Mouse (Mus musculus) adipocyte (in vitro differentiated cells): ENCODE results near the gene Fbxo42.
A peak's percentile ranks its signal among the peaks of the same experiment; 100 is the strongest.

ENCODE experiments used
- DNase-seq: peaks from one replicate; pipeline ENCODE4 v3.0.0-alpha.2; 2016; ENCODE audit warnings: low spot score

Fbxo42 gene

GRCm38 (mm10) chr4:141147112-141148008 is at the start of gene Fbxo42:
Gene Fbxo42 (plus strand): TSS chr4:141147913.
- DNase-seq: peak; percentile 91

DNA sequence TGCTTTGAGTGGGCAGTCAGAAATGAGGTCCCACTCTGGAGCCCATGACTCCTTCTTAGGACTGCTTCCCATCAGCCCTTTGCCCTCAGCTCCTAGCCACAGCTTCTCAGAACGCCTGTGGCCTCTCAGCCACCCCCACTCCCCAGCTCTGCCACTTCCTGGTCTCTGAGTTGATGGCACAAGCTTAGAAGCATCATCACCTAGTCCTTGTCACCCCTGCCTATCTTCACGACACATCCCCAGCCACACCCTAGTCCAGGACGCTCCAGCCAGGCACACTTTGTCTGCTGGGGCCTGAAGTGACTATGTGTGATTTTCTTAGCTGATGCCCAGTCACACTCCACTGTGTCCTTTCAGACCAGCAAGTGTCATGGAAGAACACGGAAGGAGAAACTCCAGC is 48.8 kb upstream of the Fbxo42 start:
- DNase-seq: no peak

DNA sequence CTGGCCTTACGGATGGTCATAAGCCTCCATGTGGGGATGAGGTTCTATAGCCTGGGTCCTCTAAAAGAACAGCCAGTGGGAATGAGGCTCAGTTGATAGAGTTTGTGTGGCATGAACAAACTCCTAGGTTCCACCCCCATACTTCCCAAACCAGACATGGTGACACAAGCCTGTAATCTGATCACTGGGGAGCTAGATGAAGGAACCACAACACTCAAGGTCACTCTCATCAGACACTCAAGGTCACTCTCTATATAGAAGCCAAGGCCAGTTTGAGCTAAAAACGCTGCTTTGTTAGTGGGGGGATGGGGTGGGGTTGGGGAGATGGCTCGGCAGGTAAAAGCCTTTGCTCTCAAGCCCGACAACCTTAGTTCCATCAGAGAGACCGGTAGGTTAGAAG is 47.8 kb upstream of the Fbxo42 start:
- DNase-seq: no peak

- no peak for DNase-seq
Observed at GRCm38 (mm10) chr4:141101291-141101690, 46.4 kb upstream of the Fbxo42 start.

DNA sequence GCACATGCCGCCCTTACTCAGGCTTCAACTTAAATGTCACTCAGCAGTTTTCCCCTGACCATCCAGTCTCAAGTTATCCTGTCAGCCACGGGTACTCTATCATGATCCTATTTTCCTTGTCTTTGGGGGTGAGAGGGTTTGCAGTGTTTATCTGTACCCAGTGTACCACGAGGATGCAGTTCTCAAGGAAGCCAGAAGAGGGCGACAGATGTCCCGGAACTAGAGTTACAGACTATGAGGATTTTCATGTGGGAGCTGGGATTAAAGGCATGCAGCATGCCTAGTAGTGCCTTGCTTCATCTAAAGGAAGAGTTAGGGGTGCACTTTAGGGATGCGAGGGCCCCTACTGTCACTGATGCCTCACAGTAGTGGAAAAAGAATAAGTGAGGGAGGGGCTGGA is 45.9 kb upstream of the Fbxo42 start:
- peak; percentile 25 for DNase-seq

DNA sequence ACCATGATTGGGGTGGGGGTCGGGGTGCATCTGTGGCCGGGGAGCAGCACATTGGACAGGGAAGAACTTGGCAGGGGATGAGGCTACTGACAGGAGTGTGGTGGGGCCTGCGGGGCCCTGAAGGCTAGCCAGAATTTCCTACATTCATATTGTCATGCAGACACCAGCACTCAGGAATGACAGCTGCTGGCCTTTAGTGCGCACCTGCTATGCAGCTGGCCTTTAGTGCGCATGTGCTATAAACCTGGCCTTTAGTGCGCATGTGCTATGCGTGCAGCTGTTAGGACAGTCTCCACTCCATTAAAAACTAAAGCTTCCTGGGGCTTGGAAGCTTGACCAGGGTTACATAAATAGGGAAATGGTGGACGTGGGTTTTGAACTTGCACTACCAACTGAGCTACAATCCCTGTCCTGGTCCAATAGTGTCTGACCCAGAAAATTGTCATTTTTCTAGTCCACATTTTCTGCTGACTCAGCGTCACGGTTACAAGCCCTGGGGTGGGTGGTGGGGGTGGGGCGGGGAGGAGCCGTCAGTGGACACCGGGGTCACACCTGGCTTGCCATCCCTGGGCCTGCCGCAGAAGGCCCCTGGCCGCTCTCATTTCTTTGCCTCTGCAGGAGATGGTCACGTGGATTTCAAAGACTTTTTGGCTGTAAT is 41.1 kb upstream of the Fbxo42 start:
- no peak for DNase-seq

DNA sequence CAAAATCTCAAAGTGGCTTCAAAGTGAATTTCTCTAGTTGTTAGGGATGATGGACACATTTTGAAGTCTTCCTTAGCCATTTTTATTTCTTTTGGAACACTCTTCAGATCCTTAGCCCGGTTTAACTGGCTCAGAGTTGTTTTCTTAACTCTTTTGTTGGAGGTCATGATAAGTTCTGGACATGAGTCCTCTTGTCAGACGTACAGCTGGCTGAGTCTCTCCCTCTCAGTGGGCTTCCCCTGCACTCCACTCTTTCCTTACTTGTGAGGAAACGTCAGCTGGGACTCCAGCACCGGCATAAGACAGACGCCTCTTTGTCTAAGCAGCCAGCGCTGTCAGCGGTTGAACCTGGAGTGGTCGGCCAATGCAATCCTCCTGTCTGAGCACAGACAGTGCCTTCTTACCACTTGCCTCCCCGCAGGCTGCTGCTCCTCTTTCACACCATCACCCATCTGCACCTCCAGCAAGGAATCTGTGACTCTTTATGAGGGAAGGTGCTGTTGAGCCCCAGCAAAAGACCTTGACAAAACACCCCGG is 39.4 kb upstream of the Fbxo42 start:
- DNase-seq: no peak

DNA sequence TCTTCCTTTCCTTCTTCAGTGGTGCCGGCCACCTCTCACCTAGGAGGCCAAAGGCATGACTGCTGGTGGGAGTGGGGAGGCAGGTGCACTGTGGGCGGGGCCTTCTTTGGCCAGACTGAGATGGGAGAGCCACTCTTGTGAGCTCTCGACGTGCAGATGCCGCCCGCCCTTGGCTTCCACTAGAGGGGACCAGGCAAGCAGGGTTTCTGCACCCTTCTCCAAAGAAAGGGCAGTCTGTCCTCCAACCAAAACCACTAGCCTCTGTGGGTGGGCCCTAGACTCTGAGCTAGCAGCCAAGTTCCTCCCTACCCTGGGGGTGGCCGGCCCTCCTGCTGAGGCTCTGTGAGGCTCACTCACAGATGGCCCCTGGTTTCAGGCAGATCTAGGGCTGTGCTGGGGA is 33.9 kb upstream of the Fbxo42 start:
- DNase-seq: no peak

DNA sequence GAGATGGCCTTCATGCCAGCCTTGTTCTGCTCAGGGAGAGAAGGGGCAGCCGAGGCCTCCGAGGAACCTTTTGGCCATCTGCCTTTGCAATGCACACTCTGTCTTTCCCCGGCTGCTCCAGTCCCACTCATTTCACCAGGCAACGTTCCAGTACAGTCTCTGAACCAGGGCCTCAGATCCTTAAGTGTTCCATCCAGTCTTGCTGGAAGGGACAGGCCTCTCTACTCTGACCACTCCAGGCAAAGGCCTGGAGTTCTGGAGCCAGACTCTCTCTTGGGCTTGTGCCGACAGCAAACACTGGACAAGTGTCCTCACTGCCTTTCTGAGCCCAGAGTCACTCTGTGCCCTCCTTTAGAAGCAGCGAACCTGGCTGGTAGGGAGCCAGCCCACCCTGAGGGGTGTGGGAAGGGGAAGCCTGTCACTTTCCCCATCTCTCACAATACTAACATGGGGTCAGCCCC is 33.2 kb upstream of the Fbxo42 start:
- DNase-seq: peak; percentile 45

DNA sequence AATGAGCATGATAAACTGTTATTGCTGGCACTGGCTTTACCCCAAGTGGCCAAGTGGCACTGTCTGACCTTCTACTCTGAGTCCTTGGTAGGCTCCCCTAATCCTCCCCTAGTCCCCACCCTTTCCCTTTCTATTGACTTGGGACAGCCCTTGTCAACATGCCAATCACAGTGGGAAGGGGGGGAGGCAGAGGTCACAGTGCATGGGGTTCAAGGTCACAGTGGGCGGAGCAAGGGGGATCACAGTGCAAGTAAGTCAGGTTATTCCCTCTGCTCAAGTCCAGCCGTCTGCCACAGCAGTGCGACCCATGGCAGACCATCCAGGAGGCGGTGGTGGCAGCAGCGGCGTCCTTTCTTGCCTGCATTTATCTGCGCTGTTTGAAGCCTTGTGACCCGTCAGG is 32.3 kb upstream of the Fbxo42 start:
- DNase-seq: no peak

GRCm38 (mm10) chr4:141118691-141119090 is 29.0 kb upstream of the Fbxo42 start:
- DNase-seq: no peak

- DNase-seq: no peak
Observed at GRCm38 (mm10) chr4:141120700-141121099, 27.0 kb upstream of the Fbxo42 start.

GRCm38 (mm10) chr4:141122663-141123062 is 25.1 kb upstream of the Fbxo42 start:
- DNase-seq: no peak

GRCm38 (mm10) chr4:141123065-141123464 is 24.6 kb upstream of the Fbxo42 start:
- DNase-seq: no peak

- peak; percentile 43 for DNase-seq
Observed at GRCm38 (mm10) chr4:141129190-141129710, 18.5 kb upstream of the Fbxo42 start.

GRCm38 (mm10) chr4:141130704-141131342 is 16.9 kb upstream of the Fbxo42 start:
- peak; percentile 98 for DNase-seq

DNA sequence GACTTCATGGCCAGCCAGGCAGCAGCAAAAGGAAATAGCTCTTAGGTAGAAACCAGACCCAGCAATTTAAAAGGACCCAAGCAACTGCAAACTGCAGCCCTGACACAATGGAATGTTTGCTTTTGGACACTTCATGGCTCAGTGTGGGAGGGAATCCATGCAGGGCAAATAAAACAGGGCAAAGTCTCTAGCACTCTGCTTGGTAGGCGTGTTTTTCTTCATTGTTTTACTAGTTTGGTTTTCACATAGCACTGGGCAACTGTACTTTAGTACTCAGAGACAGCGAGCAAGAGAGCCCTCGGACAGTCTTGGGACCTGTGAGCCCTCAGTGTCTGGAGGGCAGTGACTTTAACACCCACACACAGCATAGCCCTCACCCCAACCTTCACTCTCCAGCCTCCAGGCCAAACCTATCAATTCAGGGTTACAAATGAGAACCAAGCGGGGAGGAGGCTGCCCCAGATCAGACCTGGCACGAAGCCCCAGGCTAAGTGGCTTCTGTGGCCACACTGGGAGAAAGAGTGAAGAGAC is 16.1 kb upstream of the Fbxo42 start:
- DNase-seq: no peak

GRCm38 (mm10) chr4:141132191-141132590 is 15.5 kb upstream of the Fbxo42 start:
- DNase-seq: no peak

DNA sequence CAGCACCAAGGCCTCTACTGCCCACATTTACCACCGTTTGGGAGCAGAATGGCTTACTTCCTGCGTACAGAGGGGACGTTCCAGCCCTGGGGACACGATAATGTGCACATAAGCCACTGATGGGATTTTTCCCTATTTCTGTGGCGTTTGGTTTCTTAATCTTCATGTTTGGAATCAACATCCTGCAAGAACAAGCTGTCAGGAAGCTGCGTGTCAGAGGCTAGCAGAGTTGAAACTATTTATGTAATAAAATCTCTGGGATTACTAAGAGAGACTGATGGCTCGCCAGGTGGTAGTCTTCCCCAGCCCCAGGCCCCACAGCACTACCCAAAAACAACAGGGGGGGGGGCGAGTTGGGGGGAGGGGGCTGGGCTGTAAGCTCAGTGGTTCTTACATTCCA is 14.5 kb upstream of the Fbxo42 start:
- DNase-seq: no peak

DNA sequence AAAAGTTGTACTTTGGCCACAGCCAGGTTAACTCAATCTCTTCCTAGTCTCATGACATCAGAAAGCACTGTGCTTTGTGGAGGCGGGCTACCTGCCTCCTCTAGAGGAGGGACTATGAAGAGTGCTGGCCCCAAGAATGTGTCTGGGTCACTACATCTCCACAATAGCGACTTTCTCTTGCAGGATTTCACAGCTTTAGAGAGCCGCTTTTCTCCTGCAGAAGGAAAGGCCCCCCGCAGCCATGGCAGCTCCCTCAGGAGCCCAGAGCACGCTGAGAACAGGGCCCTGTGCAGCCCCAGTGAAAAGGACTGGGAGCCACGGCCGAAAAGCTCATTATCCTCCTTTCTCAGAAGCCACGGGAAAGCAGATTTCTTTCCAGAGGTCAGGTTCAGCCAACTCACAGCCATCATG is 13.7 kb upstream of the Fbxo42 start:
- no peak for DNase-seq

GRCm38 (mm10) chr4:141134751-141135530 is 12.8 kb upstream of the Fbxo42 start:
- DNase-seq: no peak
